Mouse (Mus musculus): ENCODE measurements at regions not wholly inside any gene's neighbourhood (a gene's known extent, or its start where the extent isn't known, plus 50 kb on each side); places are given as distances from the start of the nearest gene placed in this dataset.

DNA sequence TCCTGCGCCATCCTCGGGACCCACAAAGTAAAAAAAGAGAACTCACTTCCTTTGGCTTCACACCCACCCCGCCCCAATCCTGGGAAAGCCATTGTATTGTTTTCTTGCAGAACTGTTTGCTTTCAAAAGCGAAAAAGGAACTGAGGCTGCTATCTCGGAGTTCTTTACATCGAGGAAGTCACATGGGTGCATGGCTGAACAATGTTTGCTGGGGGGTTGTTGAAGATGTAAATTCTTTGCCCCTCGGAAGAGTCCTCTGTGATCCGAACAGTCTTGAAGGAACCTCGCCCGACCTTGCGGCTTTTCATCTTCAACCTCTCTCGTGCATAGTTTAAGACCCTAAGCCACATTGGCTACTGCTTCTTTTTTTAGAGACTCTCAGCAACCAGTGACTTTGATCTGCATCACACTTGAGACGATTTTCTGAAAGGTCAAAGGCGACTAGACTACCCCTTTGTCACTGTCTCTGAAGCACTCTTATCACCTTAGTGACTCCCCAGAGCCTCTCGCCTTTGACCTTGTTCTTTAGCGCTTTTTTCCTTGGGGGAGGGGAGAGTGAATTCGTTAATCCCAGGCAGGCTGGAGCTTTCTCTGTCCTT, 197.9 kb downstream of the Dusp6 start:
- Histone ChIP-seq H3K4me1 (ENCODE audit: control insufficient read depth, insufficient read depth, low read length) (peaks cover 2% of the 10 kb centered on the region; the same call in 1 of the 2 replicates), H3K27me3 (ENCODE audit: control insufficient read depth, insufficient read depth, low read length) (no peaks in the 10 kb centered on the region)

DNA sequence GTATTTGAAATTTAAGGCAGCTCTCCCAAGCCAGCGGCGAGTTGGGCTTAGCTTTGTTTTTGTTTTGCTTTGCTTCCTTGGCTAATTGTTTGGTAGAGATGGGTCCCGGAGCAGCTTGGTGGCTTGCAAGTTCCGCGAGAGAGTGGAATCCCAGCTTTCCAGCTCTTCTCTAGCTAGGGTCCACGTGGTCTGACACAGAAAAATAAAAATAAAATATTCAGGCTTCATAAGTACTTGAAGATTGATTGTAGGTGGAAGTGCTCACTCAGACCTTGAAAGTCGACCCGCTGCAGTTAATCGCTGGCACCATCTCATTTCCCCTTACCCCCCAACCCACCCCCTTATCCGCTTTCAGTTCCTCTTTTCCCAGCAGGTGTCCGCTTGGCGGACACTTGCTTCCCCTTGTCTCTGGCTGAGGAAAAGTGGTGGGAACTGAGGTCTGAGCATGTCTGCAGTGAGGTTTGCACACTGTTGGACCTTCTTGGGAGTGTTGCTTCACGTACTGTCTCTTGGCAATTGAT, 198.5 kb downstream of the Dusp6 start:
- H3K4me3 ChIP-seq (ENCODE audit: control insufficient read depth, low read depth, low read length): peak overlapping the region; percentile 11
- H3K4me1 ChIP-seq (ENCODE audit: control insufficient read depth, insufficient read depth, low read length): peaks cover 2% of the 10 kb centered on the region; the same call in 1 of the 2 replicates
- H3K27ac ChIP-seq (ENCODE audit: control insufficient read depth, insufficient read depth, low read depth, low read length): peak overlapping the region; percentile 18
- H3K36me3 ChIP-seq (ENCODE audit: control insufficient read depth, insufficient read depth, low read length): no peaks in the 10 kb centered on the region
- no peak for TF ChIP-seq POLR2A (IDR thresholded peaks at IDR 0.05; ENCODE audit: control insufficient read depth, low read depth, low read length)
- no peak for TF ChIP-seq CTCF (IDR thresholded peaks at IDR 0.05; ENCODE audit: control insufficient read depth, insufficient read depth, insufficient replicate concordance, low read depth, low read length)
- no peaks in the 10 kb centered on the region for H3K27me3 ChIP-seq (ENCODE audit: control insufficient read depth, insufficient read depth, low read length)

More for the DNA sequence above, 197.9 kb downstream of the Dusp6 start:
- Histone ChIP-seq H3K4me3 (ENCODE audit: control insufficient read depth, low read depth, low read length) (peak overlapping the region; percentile 19), H3K36me3 (ENCODE audit: control insufficient read depth, insufficient read depth, low read length) (no peaks in the 10 kb centered on the region), H3K27ac (ENCODE audit: control insufficient read depth, insufficient read depth, low read depth, low read length) (peak overlapping the region; percentile 18)
- TF ChIP-seq POLR2A (IDR thresholded peaks at IDR 0.05; ENCODE audit: control insufficient read depth, low read depth, low read length): no peak
- TF ChIP-seq CTCF (IDR thresholded peaks at IDR 0.05; ENCODE audit: control insufficient read depth, insufficient read depth, insufficient replicate concordance, low read depth, low read length): no peak

DNA sequence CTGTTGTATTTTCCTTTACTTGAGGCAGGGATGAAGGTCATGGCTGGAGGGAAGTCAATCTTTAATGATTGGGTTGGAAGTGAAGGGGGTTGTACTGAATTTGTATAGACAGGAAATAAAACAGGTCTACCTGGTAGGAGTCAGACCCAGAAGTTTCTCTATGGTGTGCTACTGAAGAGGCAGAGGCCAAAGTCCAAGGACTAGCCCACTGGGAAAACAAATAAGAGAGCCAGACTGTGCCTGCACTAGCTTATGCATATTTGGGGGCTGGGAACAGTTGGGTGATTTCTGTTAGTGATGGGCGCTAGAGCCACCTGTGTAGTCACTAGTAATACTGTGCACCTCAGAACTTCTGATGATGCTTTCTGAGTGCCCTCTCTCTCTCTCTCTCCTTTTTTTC, 203.7 kb downstream of the Dusp6 start:
- Histone ChIP-seq H3K4me1 (ENCODE audit: control insufficient read depth, insufficient read depth, low read length) (peaks cover under 1% of the 10 kb centered on the region; the same call in 1 of the 2 replicates), H3K27me3 (ENCODE audit: control insufficient read depth, insufficient read depth, low read length) (no peaks in the 10 kb centered on the region), H3K36me3 (ENCODE audit: control insufficient read depth, insufficient read depth, low read length) (no peaks in the 10 kb centered on the region), H3K4me3 (ENCODE audit: control insufficient read depth, low read depth, low read length) (no peak overlapping the region), H3K27ac (ENCODE audit: control insufficient read depth, insufficient read depth, low read depth, low read length) (no peak overlapping the region)
- no peak for TF ChIP-seq CTCF (IDR thresholded peaks at IDR 0.05; ENCODE audit: control insufficient read depth, insufficient read depth, insufficient replicate concordance, low read depth, low read length)

DNA sequence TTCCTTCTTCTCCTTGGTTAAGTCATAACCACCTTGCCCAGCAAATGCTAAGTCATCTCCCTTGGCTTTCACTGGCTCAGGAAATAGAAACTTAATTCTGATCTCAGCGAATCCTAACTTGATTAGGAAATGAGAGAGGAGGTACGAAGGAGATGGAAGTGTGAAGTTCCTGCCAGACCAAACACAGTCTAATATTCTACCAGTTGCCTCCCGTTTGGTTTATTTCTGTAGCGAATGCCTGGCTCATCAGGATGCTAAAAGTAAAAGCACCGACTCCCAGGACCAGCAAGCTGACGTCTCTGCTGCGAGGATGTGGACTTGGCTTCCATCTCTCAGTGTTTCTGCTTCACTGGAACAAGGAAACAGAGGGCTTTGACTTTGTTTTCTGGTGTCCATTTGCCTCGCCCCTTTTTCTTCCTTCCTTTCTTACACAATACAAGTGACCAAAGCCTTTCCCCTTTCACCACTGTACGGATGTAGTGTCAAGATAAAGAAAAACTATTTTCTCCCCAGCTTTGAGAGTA, 204.3 kb downstream of the Dusp6 start:
- TF ChIP-seq POLR2A (IDR thresholded peaks at IDR 0.05; ENCODE audit: control insufficient read depth, low read depth, low read length) (no peak), CTCF (IDR thresholded peaks at IDR 0.05; ENCODE audit: control insufficient read depth, insufficient read depth, insufficient replicate concordance, low read depth, low read length) (no peak)
- no peaks in the 10 kb centered on the region for H3K4me1 ChIP-seq (ENCODE audit: control insufficient read depth, insufficient read depth, low read length)
- no peak overlapping the region for H3K27ac ChIP-seq (ENCODE audit: control insufficient read depth, insufficient read depth, low read depth, low read length)
- H3K27me3 ChIP-seq (ENCODE audit: control insufficient read depth, insufficient read depth, low read length): no peaks in the 10 kb centered on the region
- H3K4me3 ChIP-seq (ENCODE audit: control insufficient read depth, low read depth, low read length): no peak overlapping the region
- H3K36me3 ChIP-seq (ENCODE audit: control insufficient read depth, insufficient read depth, low read length): no peaks in the 10 kb centered on the region

DNA sequence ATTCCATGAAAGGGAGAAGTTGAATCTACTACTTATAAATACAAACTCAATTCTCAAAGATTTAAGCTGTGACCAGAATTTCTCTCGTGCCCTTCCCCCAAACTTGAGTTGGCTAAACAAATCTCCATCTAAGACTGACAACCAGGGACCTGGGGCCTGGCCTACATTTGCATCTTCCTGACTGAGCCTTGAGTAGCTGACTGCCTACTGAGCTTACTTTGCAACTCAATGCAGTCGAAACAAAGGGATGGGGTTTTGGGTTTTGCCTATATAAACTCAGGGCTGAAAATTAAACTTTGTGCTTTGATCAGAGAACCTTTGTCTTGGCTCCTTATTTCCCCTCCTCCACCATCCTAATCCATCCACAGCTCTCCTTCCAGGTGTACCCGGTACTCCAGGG, 205.9 kb downstream of the Dusp6 start:
- H3K36me3 ChIP-seq (ENCODE audit: control insufficient read depth, insufficient read depth, low read length): no peaks in the 10 kb centered on the region
- H3K4me3 ChIP-seq (ENCODE audit: control insufficient read depth, low read depth, low read length): no peak overlapping the region
- H3K27me3 ChIP-seq (ENCODE audit: control insufficient read depth, insufficient read depth, low read length): no peaks in the 10 kb centered on the region
- no peaks in the 10 kb centered on the region for H3K4me1 ChIP-seq (ENCODE audit: control insufficient read depth, insufficient read depth, low read length)
- H3K27ac ChIP-seq (ENCODE audit: control insufficient read depth, insufficient read depth, low read depth, low read length): no peak overlapping the region
- TF ChIP-seq POLR2A (IDR thresholded peaks at IDR 0.05; ENCODE audit: control insufficient read depth, low read depth, low read length) (no peak), CTCF (IDR thresholded peaks at IDR 0.05; ENCODE audit: control insufficient read depth, insufficient read depth, insufficient replicate concordance, low read depth, low read length) (no peak)

DNA sequence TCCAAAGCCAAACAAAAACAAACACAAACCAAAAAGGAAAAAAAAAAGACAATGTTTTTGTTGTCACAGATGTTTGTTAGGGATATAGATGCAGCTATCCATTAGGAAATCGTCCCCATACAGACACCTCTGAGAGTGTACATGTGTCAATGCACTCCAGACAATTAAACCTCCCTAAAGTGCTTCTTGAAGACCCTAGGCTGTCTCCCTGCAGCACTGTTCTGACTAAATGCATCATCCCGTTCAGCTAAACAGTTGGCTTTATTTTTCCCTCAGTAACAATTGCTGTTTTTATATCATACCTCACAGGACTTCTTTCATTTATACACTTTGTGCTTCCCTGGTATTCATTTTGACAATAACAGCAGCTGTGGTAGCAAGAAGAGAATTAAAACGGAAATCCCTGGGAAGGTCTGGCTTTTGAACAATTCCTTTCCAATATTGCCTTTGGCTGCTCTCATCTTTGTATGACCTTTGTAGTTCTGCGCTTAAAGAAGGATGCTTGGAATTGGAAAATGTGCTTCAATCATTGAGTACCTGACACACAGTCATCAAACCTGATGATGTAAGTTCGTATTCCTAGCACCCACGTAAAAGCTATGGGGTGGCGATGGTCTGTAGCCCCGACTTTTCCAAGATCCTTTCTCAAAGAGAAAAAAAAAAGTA, 208.9 kb downstream of the Dusp6 start:
- H3K4me3 ChIP-seq (ENCODE audit: control insufficient read depth, low read depth, low read length): no peak overlapping the region
- H3K27ac ChIP-seq (ENCODE audit: control insufficient read depth, insufficient read depth, low read depth, low read length): no peak overlapping the region
- H3K27me3 ChIP-seq (ENCODE audit: control insufficient read depth, insufficient read depth, low read length): no peaks in the 10 kb centered on the region
- no peaks in the 10 kb centered on the region for H3K4me1 ChIP-seq (ENCODE audit: control insufficient read depth, insufficient read depth, low read length)
- TF ChIP-seq CTCF (IDR thresholded peaks at IDR 0.05; ENCODE audit: control insufficient read depth, insufficient read depth, insufficient replicate concordance, low read depth, low read length) (no peak), POLR2A (IDR thresholded peaks at IDR 0.05; ENCODE audit: control insufficient read depth, low read depth, low read length) (no peak)
- H3K36me3 ChIP-seq (ENCODE audit: control insufficient read depth, insufficient read depth, low read length): no peaks in the 10 kb centered on the region

DNA sequence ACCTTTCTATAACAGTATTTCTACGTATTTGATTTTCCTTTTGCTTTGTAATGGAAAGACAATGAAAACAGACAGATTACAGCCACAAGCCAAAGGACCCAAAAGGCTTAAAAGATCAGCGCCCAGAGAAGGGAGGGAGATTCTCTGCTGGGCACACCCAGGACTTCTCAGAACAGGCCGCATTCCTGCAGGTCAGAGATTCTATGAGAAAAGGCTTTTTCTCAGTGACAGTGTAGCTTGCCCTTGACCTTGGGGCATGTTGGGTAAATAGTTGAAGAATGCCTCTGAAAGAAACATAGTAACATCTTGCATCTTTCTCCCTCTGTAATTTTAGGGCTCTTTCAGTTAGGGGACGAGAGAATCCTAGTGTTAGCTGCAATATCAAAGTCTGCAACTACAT, 209.8 kb downstream of the Dusp6 start:
- TF ChIP-seq CTCF (IDR thresholded peaks at IDR 0.05; ENCODE audit: control insufficient read depth, insufficient read depth, insufficient replicate concordance, low read depth, low read length) (no peak), POLR2A (IDR thresholded peaks at IDR 0.05; ENCODE audit: control insufficient read depth, low read depth, low read length) (no peak)
- Histone ChIP-seq H3K4me1 (ENCODE audit: control insufficient read depth, insufficient read depth, low read length) (no peaks in the 10 kb centered on the region), H3K27me3 (ENCODE audit: control insufficient read depth, insufficient read depth, low read length) (no peaks in the 10 kb centered on the region), H3K4me3 (ENCODE audit: control insufficient read depth, low read depth, low read length) (no peak overlapping the region), H3K27ac (ENCODE audit: control insufficient read depth, insufficient read depth, low read depth, low read length) (no peak overlapping the region), H3K36me3 (ENCODE audit: control insufficient read depth, insufficient read depth, low read length) (no peaks in the 10 kb centered on the region)
